Mouse (Mus musculus): ENCODE measurements around the gene Ucp2. TPM values are rescaled to one million over a fixed set of nuclear protein-coding genes. Genes with fewer than 3 reads are reported as not detected.
A peak's percentile ranks its signal among the peaks of the same experiment; 100 is the strongest.

The Ucp2 gene
- polyA plus RNA-seq, 1 experiment from 2014 or later, result 245 TPM

- Histone ChIP-seq H3K27ac (ENCODE audit: poor library complexity, severe bottlenecking) (no peak overlapping the region), H3K9ac (no peak overlapping the region), H3K27me3 (replicated peaks) (no peaks in the 10 kb centered on the region), H3K4me1 (replicated peaks) (peaks cover 9% of the 10 kb centered on the region), H3K9me3 (replicated peaks) (no peaks in the 10 kb centered on the region), H3K36me3 (no peaks in the 10 kb centered on the region; the same call in 1 of the 2 replicates), H3K4me2 (no peak overlapping the region), H3K4me3 (no peak overlapping the region)
- WGBS, result 69% methylated on average over 2 of the region's 2 CpGs
- ATAC-seq (ENCODE audit: insufficient number of reproducible peaks, low FRiP score), result no peak
Observed at GRCm38 (mm10) chr7:100533503-100533902, 40.4 kb downstream of the Ucp2 start.

DNA sequence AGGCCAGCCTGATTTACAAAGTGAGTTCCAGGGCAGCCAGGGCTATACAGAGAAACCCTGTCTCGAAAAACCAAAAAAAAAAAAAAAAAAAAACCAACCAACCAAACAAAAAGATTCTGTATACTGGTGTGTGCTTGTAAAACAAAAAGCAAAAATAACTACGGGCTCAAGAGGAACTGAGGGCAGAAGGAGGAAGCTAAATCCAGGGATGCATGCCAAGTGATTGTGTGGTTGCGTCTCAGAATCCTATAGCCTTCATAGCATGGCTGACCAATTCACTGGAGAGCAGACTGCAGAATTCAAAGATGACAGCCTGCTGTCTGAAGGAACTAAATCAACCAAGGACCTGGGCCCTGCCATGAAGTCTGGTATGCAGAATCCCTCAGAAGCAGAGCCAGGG is 41.1 kb downstream of the Ucp2 start:
- WGBS, result 75% methylated on average over 3 of the region's 3 CpGs
- no peak for ATAC-seq (ENCODE audit: insufficient number of reproducible peaks, low FRiP score)

GRCm38 (mm10) chr7:100535831-100536230 is 42.7 kb downstream of the Ucp2 start:
- 69% methylated on average over 2 of the region's 2 CpGs for WGBS
- H3K9me3 ChIP-seq (replicated peaks), result no peaks in the 10 kb centered on the region
- peaks cover 17% of the 10 kb centered on the region for H3K36me3 ChIP-seq
- H3K4me1 ChIP-seq (replicated peaks), result peaks cover 9% of the 10 kb centered on the region
- ATAC-seq (ENCODE audit: insufficient number of reproducible peaks, low FRiP score), result no peak
- no peak overlapping the region for H3K4me2 ChIP-seq
- H3K27me3 ChIP-seq (replicated peaks), result no peaks in the 10 kb centered on the region
- H3K9ac ChIP-seq, result no peak overlapping the region
- H3K4me3 ChIP-seq, result no peak overlapping the region
- no peak overlapping the region for H3K27ac ChIP-seq (ENCODE audit: poor library complexity, severe bottlenecking)

More for the DNA sequence above, 41.1 kb downstream of the Ucp2 start:
- H3K27ac ChIP-seq (ENCODE audit: poor library complexity, severe bottlenecking), result no peak overlapping the region
- peaks cover 6% of the 10 kb centered on the region for H3K36me3 ChIP-seq
- H3K4me2 ChIP-seq, result no peak overlapping the region
- H3K4me3 ChIP-seq, result no peak overlapping the region
- H3K27me3 ChIP-seq (replicated peaks), result no peaks in the 10 kb centered on the region
- H3K9me3 ChIP-seq (replicated peaks), result no peaks in the 10 kb centered on the region
- H3K9ac ChIP-seq, result no peak overlapping the region
- H3K4me1 ChIP-seq (replicated peaks), result peaks cover 9% of the 10 kb centered on the region

DNA sequence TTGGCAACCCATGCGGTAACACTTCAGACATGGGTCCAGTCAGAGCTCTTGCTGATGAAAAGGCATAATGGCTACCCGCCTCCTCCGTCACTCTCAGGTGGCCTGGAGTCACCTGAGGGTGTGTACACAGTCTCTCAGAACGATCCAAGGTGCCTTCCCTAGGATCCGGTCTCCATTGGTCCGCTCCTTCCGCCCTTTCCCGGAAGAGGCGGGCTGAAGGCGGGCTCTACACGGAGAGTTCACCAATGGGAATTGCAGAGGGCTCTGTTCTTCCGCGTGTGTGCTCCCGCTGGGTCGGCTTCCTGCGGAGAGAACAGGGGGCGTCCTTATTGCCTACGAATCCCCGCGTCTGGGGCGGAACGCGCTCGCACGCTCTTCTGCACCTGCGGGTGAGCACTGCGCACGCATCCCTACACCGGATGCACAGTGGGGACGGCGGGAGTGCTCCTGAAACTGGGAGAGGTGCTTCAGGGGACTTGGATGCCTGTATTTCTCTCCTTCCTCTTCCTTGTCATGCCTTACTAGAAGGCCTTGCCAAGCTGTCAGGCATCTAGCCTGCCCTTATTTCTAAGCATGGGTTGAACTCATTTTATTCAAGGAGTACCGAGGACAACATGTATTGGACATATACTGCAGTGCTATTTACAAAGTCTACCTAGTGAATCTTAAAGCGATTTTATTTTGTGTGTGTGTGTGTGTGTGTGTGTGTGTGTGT is 43.8 kb downstream of the Ucp2 start, which contains the start of gene Coa4:
Gene Coa4 (plus strand): TSS at position 268 of the 715 bp plus-strand sequence.
- peak within 1 kb of the TSS; percentile 72 for H3K4me3 ChIP-seq
- H3K36me3 ChIP-seq, result peaks cover 17% of the 10 kb centered on the region
- H3K9ac ChIP-seq, result peak within 1 kb of the TSS; percentile 81
- H3K27me3 ChIP-seq (replicated peaks), result no peaks in the 10 kb centered on the region
- peak; percentile 99 for ATAC-seq (ENCODE audit: insufficient number of reproducible peaks, low FRiP score)
- no peaks in the 10 kb centered on the region for H3K9me3 ChIP-seq (replicated peaks)
- peak within 1 kb of the TSS; percentile 81 for H3K27ac ChIP-seq (ENCODE audit: poor library complexity, severe bottlenecking)
- peak within 1 kb of the TSS; percentile 72 for H3K4me2 ChIP-seq
- H3K4me1 ChIP-seq (replicated peaks), result peaks cover 9% of the 10 kb centered on the region
- under 1% methylated on average over 33 of the region's 33 CpGs for WGBS

GRCm38 (mm10) chr7:100537519-100537902 is 44.4 kb downstream of the Ucp2 start:
- Histone ChIP-seq H3K4me2 (peak overlapping the region; percentile 72), H3K4me3 (peak overlapping the region; percentile 72), H3K9me3 (replicated peaks) (no peaks in the 10 kb centered on the region), H3K36me3 (peaks cover 17% of the 10 kb centered on the region), H3K27ac (ENCODE audit: poor library complexity, severe bottlenecking) (peak overlapping the region; percentile 81; the same call in 1 of the 2 replicates), H3K4me1 (replicated peaks) (peaks cover 9% of the 10 kb centered on the region), H3K9ac (peak overlapping the region; percentile 81), H3K27me3 (replicated peaks) (no peaks in the 10 kb centered on the region)
- WGBS, result 34% methylated on average over 7 of the region's 7 CpGs
- ATAC-seq (ENCODE audit: insufficient number of reproducible peaks, low FRiP score), result no peak

- H3K4me2 ChIP-seq, result no peak overlapping the region
- no peak for ATAC-seq (ENCODE audit: insufficient number of reproducible peaks, low FRiP score)
- H3K9me3 ChIP-seq (replicated peaks), result no peaks in the 10 kb centered on the region
- no peak overlapping the region for H3K4me3 ChIP-seq
- 90% methylated on average over 9 of the region's 9 CpGs for WGBS
- no peak overlapping the region for H3K9ac ChIP-seq
- peaks cover 9% of the 10 kb centered on the region for H3K4me1 ChIP-seq (replicated peaks)
- H3K36me3 ChIP-seq, result peaks cover 17% of the 10 kb centered on the region
- H3K27me3 ChIP-seq (replicated peaks), result no peaks in the 10 kb centered on the region
- no peak overlapping the region for H3K27ac ChIP-seq (ENCODE audit: poor library complexity, severe bottlenecking)
Observed at GRCm38 (mm10) chr7:100539516-100539915, 46.4 kb downstream of the Ucp2 start.

DNA sequence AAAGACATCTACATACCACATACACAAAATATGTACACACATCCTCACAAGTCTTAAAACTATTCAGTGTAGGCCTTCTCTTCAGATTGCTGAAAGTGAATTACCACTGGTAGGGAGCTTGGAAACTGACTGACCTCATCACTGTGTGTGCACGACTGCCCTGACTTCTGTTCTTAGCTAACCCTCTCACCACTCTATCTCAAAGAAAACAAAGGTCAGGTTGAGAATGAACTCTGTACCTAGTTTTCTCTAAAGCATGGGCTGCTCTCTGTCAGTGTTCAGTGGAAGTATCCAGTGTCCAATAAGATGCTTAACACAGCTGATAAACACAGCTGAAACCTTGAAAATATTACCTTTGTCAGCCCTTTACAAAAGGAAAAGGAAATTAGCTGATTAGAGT is 51.3 kb downstream of the Ucp2 start:
- WGBS, result 36% methylated on average over 1 of the region's 1 CpGs
- Histone ChIP-seq H3K36me3 (peaks cover 15% of the 10 kb centered on the region), H3K9me3 (replicated peaks) (no peaks in the 10 kb centered on the region), H3K4me2 (no peak overlapping the region), H3K4me1 (replicated peaks) (peaks cover 13% of the 10 kb centered on the region), H3K27ac (ENCODE audit: poor library complexity, severe bottlenecking) (no peak overlapping the region), H3K4me3 (no peak overlapping the region), H3K9ac (no peak overlapping the region), H3K27me3 (replicated peaks) (no peaks in the 10 kb centered on the region)
- no peak for ATAC-seq (ENCODE audit: insufficient number of reproducible peaks, low FRiP score)

GRCm38 (mm10) chr7:100547631-100548030 is 54.5 kb downstream of the Ucp2 start:
- H3K27ac ChIP-seq (ENCODE audit: poor library complexity, severe bottlenecking), result peak overlapping the region; percentile 51
- 9% methylated on average over 4 of the region's 4 CpGs for WGBS
- H3K4me2 ChIP-seq, result no peak overlapping the region
- H3K27me3 ChIP-seq (replicated peaks), result no peaks in the 10 kb centered on the region
- H3K9me3 ChIP-seq (replicated peaks), result no peaks in the 10 kb centered on the region
- H3K9ac ChIP-seq, result no peak overlapping the region
- H3K4me3 ChIP-seq, result no peak overlapping the region
- peaks cover 22% of the 10 kb centered on the region for H3K36me3 ChIP-seq
- peak; percentile 52 for ATAC-seq (ENCODE audit: insufficient number of reproducible peaks, low FRiP score)
- peaks cover 27% of the 10 kb centered on the region for H3K4me1 ChIP-seq (replicated peaks)

- Histone ChIP-seq H3K27ac (ENCODE audit: poor library complexity, severe bottlenecking) (peak overlapping the region; percentile 58), H3K9me3 (replicated peaks) (no peaks in the 10 kb centered on the region), H3K4me1 (replicated peaks) (peaks cover 35% of the 10 kb centered on the region), H3K4me2 (no peak overlapping the region), H3K27me3 (replicated peaks) (no peaks in the 10 kb centered on the region), H3K9ac (no peak overlapping the region), H3K4me3 (no peak overlapping the region), H3K36me3 (peaks cover 22% of the 10 kb centered on the region)
- WGBS, result 63% methylated on average over 3 of the region's 3 CpGs
- ATAC-seq (ENCODE audit: insufficient number of reproducible peaks, low FRiP score), result 0 out of 2 replicates have a peak, but pooled peaks have one; percentile 29
Observed at GRCm38 (mm10) chr7:100549796-100550195, 56.7 kb downstream of the Ucp2 start.

DNA sequence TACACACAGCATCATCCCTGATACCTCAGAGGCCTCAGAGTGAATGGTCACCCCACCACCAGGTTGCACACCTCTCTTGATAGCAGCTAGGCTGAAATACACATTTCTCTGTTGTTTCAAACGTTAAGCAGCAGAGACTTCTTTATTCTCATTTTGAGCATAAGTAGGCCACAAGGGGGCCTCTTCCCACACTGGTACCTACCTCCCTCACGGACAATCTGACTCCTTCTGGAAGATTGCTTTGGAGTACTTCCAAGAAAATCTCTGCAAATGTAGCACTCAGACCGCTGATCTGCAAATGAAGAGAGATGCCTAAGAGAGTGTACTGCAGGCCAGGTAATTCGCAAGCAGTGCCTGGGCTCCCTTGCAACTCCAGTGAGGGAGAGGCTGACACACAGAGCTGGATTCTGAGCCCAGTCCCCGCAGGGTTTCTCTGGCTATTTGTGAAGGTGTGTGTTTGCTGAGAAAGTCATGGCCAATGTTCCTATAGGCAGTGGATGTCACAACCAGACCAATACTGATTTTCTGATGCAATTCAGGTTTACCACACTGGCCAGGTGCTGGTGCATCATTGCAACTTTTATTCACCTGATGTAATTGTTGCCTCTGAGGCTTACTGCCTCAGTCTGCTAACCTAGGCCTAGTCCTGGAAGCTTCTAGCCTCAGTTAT is 57.3 kb downstream of the Ucp2 start:
- Histone ChIP-seq H3K27me3 (replicated peaks) (no peaks in the 10 kb centered on the region), H3K36me3 (peaks cover 22% of the 10 kb centered on the region), H3K9me3 (replicated peaks) (no peaks in the 10 kb centered on the region), H3K4me3 (no peak overlapping the region), H3K9ac (no peak overlapping the region; the same call in 1 of the 2 replicates), H3K4me2 (no peak overlapping the region), H3K27ac (ENCODE audit: poor library complexity, severe bottlenecking) (peak overlapping the region; percentile 58), H3K4me1 (replicated peaks) (peaks cover 38% of the 10 kb centered on the region)
- ATAC-seq (ENCODE audit: insufficient number of reproducible peaks, low FRiP score), result no peak
- WGBS, result 45% methylated on average over 5 of the region's 5 CpGs

Measured in heart, embryonic 12.5 days (tissue).